Mouse (Mus musculus): ENCODE results near the gene Kcnj5.

GRCm38 (mm10) chr9:32295061-32295800 lies 48.9 kb downstream of the Kcnj5 start:
- no peak for TF ChIP-seq CTCF (IDR thresholded peaks at IDR 0.05; ENCODE audit: borderline replicate concordance, control insufficient read depth, extremely low read depth, insufficient read depth, low read length, poor library complexity)
- TF ChIP-seq POLR2A (IDR thresholded peaks at IDR 0.05; ENCODE audit: control insufficient read depth, extremely low read depth, insufficient read depth, low read length, poor library complexity), result no peak

Measured in thymus, adult 2 months (tissue).